Mouse (Mus musculus) layer of hippocampus, adult 2 months (tissue): ENCODE measurements around the gene Igsf8. TPM values are rescaled to one million over a fixed set of nuclear protein-coding genes. Genes with fewer than 3 reads are reported as not detected.

ENCODE experiments used
- DNase-seq, 2 experiments: peaks; one replicate each; pipeline ENCODE4 v3.0.0; 2022; ENCODE audit warnings: low spot score in 2 of 2
- H3K27ac ChIP-seq: fragments of 200-600 bp; 2 replicates; pipeline ENCODE4 v1.8.1; 2022
- H3K4me3 ChIP-seq: fragments of 200-600 bp; 2 replicates; pipeline ENCODE4 v1.8.1; 2022; ENCODE audit warnings: mild to moderate bottlenecking
- CTCF ChIP-seq: fragments of 200-600 bp; conservative IDR thresholded peaks from 2 replicates; pipeline ENCODE4 v1.8.1; 2022; ENCODE audit warnings: antibody characterized with exemption, mild to moderate bottlenecking, moderate library complexity
- total RNA-seq, 2 experiments: library from RNA; stranded (reverse); gene quantifications; 2 replicates each; pipeline ENCODE4 v1.2.3; 2021

The Igsf8 gene
- total RNA-seq, 2 experiments from 2014 or later, result 255 to 257 TPM

DNA sequence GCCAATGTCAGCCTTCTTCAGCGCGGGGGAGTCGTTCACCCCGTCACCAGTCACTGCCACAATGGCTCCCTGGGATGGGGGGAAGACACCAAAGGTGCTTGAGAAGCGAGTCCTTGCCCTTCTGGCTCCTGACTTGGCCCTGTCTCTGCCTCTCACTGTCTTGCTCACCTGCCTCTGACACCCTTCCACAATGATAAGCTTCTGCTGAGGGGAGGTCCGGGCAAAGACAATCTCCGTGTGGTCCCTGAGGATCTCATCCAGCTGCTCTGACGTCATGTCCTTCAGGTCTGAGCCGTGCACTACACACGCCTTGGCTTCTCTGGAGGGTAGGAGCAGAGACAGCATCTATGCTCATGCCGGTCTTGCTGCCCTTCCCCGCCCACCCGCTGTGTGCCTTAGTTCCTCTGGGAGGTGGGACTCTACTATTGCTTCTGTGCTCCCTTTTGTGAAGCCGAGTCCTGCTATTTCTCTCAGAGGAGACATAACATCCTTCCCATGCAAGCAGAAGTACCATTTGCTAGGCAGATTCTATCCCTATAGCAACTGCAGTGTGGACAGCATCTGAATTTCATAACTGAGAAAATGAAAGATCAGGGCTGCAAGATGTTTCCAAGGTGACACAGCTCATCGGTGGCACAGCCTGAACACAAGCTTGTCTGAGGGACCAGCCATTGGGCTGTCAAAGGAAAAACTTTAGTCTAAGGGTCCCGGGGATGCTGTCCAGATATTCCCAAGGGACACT lies 18.5 kb downstream of the Igsf8 start:
- DNase-seq, result peak in 1 of 2 experiments; percentile 20
- Histone ChIP-seq H3K27ac (peak overlapping the region; percentile 90), H3K4me3 (no peak overlapping the region)
- no peak for TF ChIP-seq CTCF

DNA sequence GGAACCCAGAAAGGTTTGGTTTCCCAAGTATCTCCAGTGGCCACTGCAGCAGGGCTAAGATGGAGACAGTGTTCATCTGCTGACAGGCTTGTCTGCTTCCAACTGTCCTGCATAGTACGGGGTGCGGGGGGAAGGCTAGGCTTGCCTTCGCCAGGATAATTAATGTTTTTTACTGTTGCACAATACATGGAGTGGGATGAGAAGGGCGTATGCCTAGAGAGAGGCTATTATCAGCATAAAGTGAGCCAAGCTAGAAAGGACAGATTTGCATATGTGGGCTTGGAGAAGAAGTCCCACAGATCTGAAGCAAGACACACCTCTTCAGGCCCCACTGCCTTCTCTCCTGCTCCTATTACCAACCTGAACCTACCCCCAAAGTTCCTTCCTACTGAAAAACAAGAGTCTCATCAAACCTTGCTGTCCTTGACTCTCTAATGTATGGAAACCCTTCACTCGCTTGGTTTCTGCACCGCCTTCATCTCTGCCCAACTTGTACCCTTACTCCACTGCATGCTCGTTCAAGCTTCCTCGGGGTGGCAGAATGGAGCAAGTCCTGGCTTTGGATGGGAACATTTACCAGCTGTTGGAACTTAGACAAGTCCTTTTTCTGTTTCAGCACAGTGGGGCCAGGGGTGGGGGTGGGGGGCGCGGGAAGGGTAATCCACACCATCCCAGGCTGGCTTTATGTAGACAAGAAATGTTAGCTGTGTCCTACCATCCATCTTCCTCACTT lies 20.2 kb downstream of the Igsf8 start:
- peak; percentile 53 for TF ChIP-seq CTCF
- Histone ChIP-seq H3K27ac (peak overlapping the region; percentile 90), H3K4me3 (no peak overlapping the region)
- DNase-seq, result peak in 1 of 2 experiments; percentile 31

DNA sequence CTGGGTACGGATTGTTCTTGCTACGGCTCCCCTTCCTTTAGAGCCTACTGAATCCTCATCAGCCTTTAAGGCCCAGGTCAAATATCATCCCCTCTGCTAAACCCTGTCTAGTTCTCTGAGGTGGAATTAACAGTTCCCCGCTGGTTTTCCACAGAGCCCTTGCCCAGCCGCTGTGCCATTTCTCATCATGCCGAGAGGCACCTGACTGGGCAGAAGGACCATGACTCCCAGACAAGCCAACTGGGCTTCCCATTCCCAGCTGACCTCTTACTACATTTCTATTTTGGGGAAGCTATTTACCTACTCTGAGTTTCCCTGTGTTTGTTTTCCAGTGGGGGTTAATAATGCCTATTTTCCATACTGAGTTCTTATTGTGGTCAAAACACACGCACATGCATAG lies 21.6 kb downstream of the Igsf8 start:
- DNase-seq, result no peak
- Histone ChIP-seq H3K27ac (peak overlapping the region; percentile 90), H3K4me3 (no peak overlapping the region)
- TF ChIP-seq CTCF, result no peak

DNA sequence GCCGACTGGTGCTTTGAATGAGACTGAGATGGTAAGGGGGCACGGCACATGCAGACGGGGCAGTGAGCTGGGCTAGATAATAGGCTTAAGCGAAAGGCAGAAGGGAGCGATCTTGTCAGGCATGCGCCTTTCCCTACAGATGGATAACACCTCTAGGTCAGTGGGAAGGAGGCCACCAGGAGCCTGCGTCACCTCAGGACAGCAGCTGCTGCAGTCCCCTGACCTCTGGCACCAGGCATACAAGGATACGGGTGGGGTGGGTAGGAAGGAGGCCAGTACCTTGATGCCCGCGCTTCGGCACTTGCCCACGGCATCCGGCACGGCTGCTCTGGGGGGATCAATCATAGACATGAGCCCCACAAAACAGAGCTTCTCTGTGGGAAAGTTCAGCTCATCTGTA lies 22.8 kb downstream of the Igsf8 start:
- H3K27ac ChIP-seq, result no peak overlapping the region

DNA sequence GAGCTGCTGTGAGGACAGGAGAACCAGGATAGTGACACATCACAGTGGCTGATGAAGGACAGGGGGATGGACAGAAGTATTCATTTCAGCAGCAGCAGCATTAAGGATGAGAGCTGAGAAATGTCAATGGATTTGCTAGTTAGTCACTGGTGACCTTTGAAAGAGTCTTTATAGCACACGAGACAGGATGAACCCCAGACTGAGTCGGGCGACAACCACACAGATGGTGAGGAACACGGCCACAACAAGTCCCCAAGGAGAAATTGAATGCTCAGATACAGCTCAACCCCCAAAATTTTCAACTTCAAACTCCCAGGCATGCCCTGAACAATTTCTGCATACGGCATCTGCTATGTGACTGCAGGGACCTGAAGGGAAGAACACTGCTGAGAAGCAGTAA lies 25.3 kb downstream of the Igsf8 start:
- no peak overlapping the region for H3K4me3 ChIP-seq
- TF ChIP-seq CTCF, result no peak
- DNase-seq, result no peak
- peak overlapping the region; percentile 10; the same call in 1 of the 2 replicates for H3K27ac ChIP-seq

More for the DNA sequence above, 22.8 kb downstream of the Igsf8 start:
- DNase-seq, result no peak
- no peak for TF ChIP-seq CTCF
- no peak overlapping the region for H3K4me3 ChIP-seq

DNA sequence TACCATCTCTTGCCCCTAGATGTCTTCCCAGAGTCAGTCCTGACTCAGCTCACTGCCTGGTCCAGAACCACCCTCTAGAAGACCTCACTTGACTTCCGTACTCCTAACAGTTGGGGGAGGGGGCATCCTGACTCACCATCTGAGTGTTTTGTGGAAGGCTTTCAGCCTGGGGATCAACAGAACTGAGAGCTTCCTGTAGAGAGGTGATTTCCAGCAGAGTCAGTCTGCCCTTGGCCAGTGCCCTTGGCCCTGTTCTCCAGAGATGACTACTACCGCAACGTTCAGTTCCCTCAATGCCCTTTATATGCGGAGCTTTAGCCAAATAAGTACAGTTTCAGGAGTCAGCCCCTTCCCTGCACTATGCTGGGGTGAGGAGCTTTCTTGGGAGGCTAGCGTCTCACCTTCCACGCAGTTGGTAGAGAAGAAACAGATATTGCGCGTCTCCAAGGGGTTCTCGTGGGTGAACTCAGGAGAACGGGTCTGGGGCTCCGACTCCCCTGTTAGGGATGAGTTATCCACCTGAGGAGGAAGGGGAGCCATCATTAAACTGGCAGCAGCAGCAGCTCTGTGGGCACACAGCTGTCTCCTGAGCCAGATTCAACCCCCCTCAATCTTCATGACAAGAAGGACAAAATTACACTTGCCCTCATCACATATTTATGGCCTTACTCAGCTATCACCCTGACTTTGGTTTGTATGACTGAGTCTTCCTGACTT lies 27.6 kb downstream of the Igsf8 start:
- no peak for TF ChIP-seq CTCF
- no peak overlapping the region for H3K27ac ChIP-seq
- no peak overlapping the region for H3K4me3 ChIP-seq
- DNase-seq, result no peak

DNA sequence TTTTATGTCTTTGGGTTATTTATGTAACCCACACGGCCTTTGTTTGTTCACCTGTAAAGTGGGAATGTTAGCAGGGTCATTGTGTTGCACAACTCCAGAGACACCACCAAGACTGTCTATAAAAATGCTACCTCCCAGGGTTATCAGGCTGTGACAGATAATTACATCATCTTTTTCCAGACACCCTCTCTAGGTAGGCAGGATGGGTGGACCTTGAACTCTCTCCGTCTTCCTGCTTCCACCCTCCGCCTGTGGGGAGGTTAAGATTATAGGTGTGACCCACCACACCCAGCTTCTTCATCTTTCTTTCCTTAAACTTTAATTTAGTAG lies 28.1 kb downstream of the Igsf8 start:
- no peak overlapping the region for H3K4me3 ChIP-seq
- no peak overlapping the region for H3K27ac ChIP-seq
- DNase-seq, result no peak
- TF ChIP-seq CTCF, result no peak

DNA sequence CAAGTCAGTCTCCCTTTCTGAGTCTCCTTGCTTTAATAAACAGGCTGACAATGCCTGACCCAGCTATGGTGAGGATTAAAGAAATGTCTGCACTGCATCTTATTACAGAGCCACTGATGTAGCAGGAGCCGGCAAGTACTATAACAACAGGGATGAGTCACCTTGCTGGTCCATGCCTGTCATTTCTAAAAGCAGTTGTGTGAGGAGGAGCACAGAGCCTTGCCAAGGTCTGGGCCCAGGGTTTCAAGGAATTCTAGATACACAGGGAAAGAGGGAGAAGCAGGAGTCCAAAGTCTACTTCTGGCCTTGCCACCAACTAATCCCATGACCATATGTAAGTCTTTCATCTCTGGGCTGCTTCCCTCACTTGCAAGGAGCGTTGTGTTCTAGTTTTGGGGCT lies 31.4 kb downstream of the Igsf8 start:
- no peak for DNase-seq
- peak overlapping the region; percentile 77 for H3K27ac ChIP-seq
- peak overlapping the region; percentile 20; the same call in 1 of the 2 replicates for H3K4me3 ChIP-seq
- TF ChIP-seq CTCF, result no peak

DNA sequence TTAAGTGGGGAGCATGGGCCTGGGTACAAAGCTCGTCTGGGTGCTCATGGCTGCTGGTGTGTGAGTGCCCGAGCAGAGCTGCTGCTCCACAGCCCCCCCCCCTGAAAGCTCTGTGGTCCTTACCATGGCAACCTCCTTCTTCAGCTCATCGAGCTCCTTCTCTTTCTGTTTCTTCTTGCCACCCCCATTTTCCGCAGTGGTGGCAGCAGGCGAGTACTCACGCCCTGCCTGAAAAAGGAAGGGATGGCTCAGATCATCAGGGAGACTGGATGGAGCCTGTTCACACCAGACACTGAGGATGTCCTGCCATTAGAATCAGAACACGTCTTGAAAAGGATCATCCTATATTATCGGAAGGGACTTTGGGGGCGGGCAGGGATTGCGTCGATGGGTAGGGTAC lies 32.0 kb downstream of the Igsf8 start:
- no peak for DNase-seq
- TF ChIP-seq CTCF, result no peak
- Histone ChIP-seq H3K4me3 (peak overlapping the region; percentile 32), H3K27ac (peak overlapping the region; percentile 77)

DNA sequence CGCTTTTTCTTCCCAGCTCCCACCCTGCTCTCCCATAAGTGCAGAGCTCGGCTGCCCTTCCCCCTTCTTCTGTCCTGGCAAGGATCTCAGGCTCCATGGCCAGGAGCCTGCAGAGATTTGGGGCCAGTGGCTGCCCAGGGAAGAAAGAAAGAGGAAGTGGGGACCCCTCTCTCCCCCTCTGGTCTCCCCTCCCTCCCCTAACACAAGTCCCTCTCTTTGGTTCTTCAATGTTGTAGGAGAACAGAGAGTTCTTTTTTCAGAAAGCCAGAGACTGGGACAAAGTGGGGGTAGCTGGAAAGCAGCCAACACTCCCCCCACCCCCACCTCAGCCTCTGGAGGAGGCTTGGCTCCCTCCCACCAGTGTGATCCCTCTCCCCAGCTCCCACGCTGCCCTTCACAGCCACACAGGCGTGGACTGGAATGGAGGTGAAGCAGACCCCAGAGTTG lies 34.3 kb downstream of the Igsf8 start:
- peak; percentile 56 to 70 for DNase-seq
- H3K27ac ChIP-seq, result peak overlapping the region; percentile 93
- peak overlapping the region; percentile 58 for H3K4me3 ChIP-seq
- TF ChIP-seq CTCF, result no peak

DNA sequence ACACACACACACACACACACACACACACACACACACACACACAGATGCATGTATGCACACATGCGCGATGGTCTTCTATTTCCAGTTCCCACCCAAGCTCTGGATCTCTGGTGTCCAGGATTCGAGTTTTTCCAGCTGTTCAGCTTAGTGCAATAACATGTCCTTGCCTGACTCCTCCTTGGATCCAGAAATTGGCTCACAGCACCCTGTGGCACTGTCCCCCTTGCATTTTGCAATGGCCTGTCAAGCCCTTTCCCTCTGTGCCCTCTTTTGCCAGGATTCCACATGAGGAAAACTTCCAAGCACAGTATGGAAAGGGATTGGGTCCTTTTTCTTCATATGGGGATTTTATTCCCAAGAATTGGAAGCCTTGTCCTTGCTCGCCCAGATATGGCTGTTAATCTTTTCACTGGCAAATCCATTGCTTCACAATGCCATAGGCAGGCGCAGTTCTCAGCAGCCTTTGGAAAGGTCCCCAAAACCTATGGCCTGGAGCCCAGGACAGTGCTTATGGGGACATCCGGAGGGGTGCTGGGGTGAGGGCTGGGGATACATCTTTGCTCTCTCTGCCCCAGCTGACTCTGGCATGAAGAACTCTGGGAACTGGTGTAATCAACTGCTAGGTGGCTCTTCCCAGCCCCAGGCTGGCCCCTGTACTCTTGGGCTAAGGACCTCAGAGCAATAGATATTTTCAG lies 35.5 kb downstream of the Igsf8 start:
- TF ChIP-seq CTCF, result no peak
- DNase-seq, result no peak
- Histone ChIP-seq H3K4me3 (peak overlapping the region; percentile 58), H3K27ac (peak overlapping the region; percentile 93)

DNA sequence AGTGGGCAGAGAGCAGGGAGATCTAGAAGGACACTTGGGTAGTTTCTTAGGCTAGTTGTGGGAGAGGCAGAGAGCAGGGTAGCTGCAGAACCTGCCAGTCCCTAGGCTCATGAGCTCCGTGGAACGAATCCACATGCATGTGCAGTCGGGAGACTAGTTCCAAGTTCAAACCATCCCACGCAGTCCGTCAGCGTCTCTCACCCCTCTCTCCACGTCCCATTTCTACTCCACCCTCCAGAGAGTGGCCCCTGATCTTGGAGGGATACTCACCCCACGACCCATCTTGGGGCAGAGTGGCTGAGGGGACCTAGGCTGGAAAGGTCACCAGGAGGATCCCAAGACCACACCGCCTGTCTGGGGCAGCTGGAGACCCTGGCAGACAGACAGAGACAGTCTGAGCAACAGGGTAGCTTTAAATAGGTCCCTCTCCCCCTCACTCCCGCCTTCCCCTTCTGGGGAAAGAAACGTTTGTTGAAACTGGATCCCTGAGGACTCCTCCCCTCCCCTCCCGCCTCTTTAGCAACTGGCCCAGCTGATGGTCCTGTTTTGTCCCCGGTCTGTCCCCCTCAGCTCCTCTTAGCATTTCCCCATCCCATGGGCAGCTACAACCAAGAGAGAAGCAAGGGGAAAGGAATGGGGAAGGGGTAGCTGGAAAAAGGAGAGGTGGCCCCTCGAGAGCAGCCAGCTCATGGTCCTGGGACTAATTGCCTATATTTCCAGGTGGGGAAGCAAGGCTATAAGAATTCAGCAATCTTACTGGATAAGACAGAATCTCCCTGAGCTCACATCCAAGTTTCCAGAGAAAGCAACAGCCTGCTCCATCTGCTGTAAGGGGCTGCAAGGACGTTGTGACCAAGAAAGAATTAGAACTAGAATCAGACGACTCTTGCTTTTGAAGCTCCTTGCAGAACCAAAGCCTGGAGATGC lies 36.4 kb downstream of the Igsf8 start, which contains the start of gene Atp1a2:
Gene Atp1a2 (minus strand): TSS at position 454 of the 927 bp plus-strand sequence.
- no peak for TF ChIP-seq CTCF
- DNase-seq, result peak; percentile 55 to 79

More for the DNA sequence above, 36.4 kb downstream of the Igsf8 start, which contains the start of gene Atp1a2:
- Histone ChIP-seq H3K4me3 (peak within 1 kb of the TSS; percentile 58), H3K27ac (peak within 1 kb of the TSS; percentile 93)
